Mouse (Mus musculus): ENCODE data around the gene Pth2r.

GRCm38 (mm10) chr1:65312896-65313295 is 31.0 kb downstream of the Pth2r start:
- TF ChIP-seq CTCF (IDR thresholded peaks at IDR 0.05; ENCODE audit: low read depth, low read length) (no peak), POLR2A (IDR thresholded peaks at IDR 0.05; ENCODE audit: insufficient read depth, low read length) (no peak)

Measured in ES-Bruce4 (cell line).